Mouse (Mus musculus) erythroblast, embryonic 14.5 days (primary cell): ENCODE results near the gene Rabepk. TPM values are rescaled to one million over a fixed set of nuclear protein-coding genes. Genes with fewer than 3 reads are reported as not detected.
"Not testable (repeated sequence)": the region's sequence is repeated elsewhere in the genome, so short reads cannot be mapped to it uniquely, and the experiment has no call there.

Experiments
- H3K27me3 ChIP-seq: 2 replicates; pipeline ENCODE4 v1.6.1; 2012; ENCODE audit warnings: inconsistent platforms; ENCODE audit not compliant: control insufficient read depth
- H3K36me3 ChIP-seq: 2 replicates; pipeline ENCODE4 v1.6.1; 2012; ENCODE audit warnings: mild to moderate bottlenecking, inconsistent platforms; ENCODE audit not compliant: control insufficient read depth
- H3K4me1 ChIP-seq: 2 replicates; pipeline ENCODE4 v1.6.1; 2012; ENCODE audit warnings: inconsistent platforms; ENCODE audit not compliant: control insufficient read depth
- H3K4me3 ChIP-seq: replicated peaks from 2 replicates; pipeline ENCODE3; 2012; ENCODE audit warnings: moderate library complexity, mild to moderate bottlenecking, inconsistent platforms
- H3K9me3 ChIP-seq: 2 replicates; pipeline ENCODE4 v1.6.1; 2012; ENCODE audit warnings: low read length, inconsistent platforms, mixed read lengths; ENCODE audit not compliant: control insufficient read depth
- GATA1 ChIP-seq: IDR thresholded peaks from 2 replicates; pipeline ENCODE4 v1.6.1; 2012; ENCODE audit warnings: low read length, inconsistent platforms, mixed read lengths
- TAL1 ChIP-seq: IDR thresholded peaks from 3 replicates; pipeline ENCODE4 v1.6.1; 2012; ENCODE audit warnings: low read length, inconsistent platforms, mixed read lengths
- polyA plus RNA-seq: library from polyadenylated mRNA; stranded (reverse); fragments of >175 nt; gene quantifications from 2 replicates; pipeline ENCODE4 v1.2.3, GENCODE M21; 2012

The Rabepk gene
- polyA plus RNA-seq, 1 experiment, result 0.81 TPM

- peaks cover 89% of the 10 kb centered on the region for H3K4me1 ChIP-seq
- H3K36me3 ChIP-seq, result peaks cover 98% of the 10 kb centered on the region
- no peak for TF ChIP-seq GATA1
- no peak for TF ChIP-seq TAL1
Measured at GRCm38 (mm10) chr2:34808057-34808456, 8.3 kb upstream of the Rabepk start.

GRCm38 (mm10) chr2:34805364-34805950, 5.7 kb upstream of the Rabepk start:
- Histone ChIP-seq H3K4me3 (peak overlapping the region; percentile 79), H3K9me3 (no peaks in the 10 kb centered on the region), H3K36me3 (peaks cover 72% of the 10 kb centered on the region), H3K4me1 (peaks cover 86% of the 10 kb centered on the region), H3K27me3 (no peaks in the 10 kb centered on the region)
- TF ChIP-seq TAL1 (no peak), GATA1 (no peak)

More at GRCm38 (mm10) chr2:34808057-34808456, 8.3 kb upstream of the Rabepk start:
- no peaks in the 10 kb centered on the region for H3K9me3 ChIP-seq
- no peaks in the 10 kb centered on the region for H3K27me3 ChIP-seq
- H3K4me3 ChIP-seq, result no peak overlapping the region

- H3K4me3 ChIP-seq, result peak overlapping the region; percentile 79
- no peaks in the 10 kb centered on the region for H3K9me3 ChIP-seq
- H3K4me1 ChIP-seq, result peaks cover 86% of the 10 kb centered on the region
- TF ChIP-seq GATA1 (peak; percentile 62), TAL1 (peak; percentile 69)
- H3K36me3 ChIP-seq, result peaks cover 66% of the 10 kb centered on the region
- H3K27me3 ChIP-seq, result no peaks in the 10 kb centered on the region
Measured at GRCm38 (mm10) chr2:34804815-34805214, 5.1 kb upstream of the Rabepk start.

- H3K4me1 ChIP-seq, result peaks cover 83% of the 10 kb centered on the region
- H3K4me3 ChIP-seq, result peak overlapping the region; percentile 79
- no peaks in the 10 kb centered on the region for H3K27me3 ChIP-seq
- no peaks in the 10 kb centered on the region for H3K9me3 ChIP-seq
- TF ChIP-seq TAL1 (no peak), GATA1 (no peak)
- H3K36me3 ChIP-seq, result peaks cover 60% of the 10 kb centered on the region
Measured at GRCm38 (mm10) chr2:34804172-34804571, 4.5 kb upstream of the Rabepk start.

- no peak for TF ChIP-seq GATA1
- no peak for TF ChIP-seq TAL1
- H3K4me1 ChIP-seq, result peaks cover 83% of the 10 kb centered on the region
- no peaks in the 10 kb centered on the region for H3K27me3 ChIP-seq
- peaks cover 55% of the 10 kb centered on the region for H3K36me3 ChIP-seq
- peak overlapping the region; percentile 79 for H3K4me3 ChIP-seq
- H3K9me3 ChIP-seq, result no peaks in the 10 kb centered on the region
Measured at GRCm38 (mm10) chr2:34803746-34804145, 4.0 kb upstream of the Rabepk start.

- not testable (repeated sequence) for H3K9me3 ChIP-seq, H3K27me3 ChIP-seq
- peaks cover 45% of the 10 kb centered on the region for H3K36me3 ChIP-seq
- peaks cover 84% of the 10 kb centered on the region for H3K4me1 ChIP-seq
- peak overlapping the region; percentile 79 for H3K4me3 ChIP-seq
Measured at GRCm38 (mm10) chr2:34802565-34803245, 3.0 kb upstream of the Rabepk start.

- no peaks in the 10 kb centered on the region for H3K9me3 ChIP-seq
- peaks cover 81% of the 10 kb centered on the region for H3K4me1 ChIP-seq
- peaks cover 38% of the 10 kb centered on the region for H3K36me3 ChIP-seq
- no peak for TF ChIP-seq TAL1
- no peak for TF ChIP-seq GATA1
- H3K4me3 ChIP-seq, result peak overlapping the region; percentile 76
- no peaks in the 10 kb centered on the region for H3K27me3 ChIP-seq
Measured at GRCm38 (mm10) chr2:34801516-34802482, 2.1 kb upstream of the Rabepk start.

GRCm38 (mm10) chr2:34800371-34800770, 659 bp upstream of the Rabepk start:
- no peaks in the 10 kb centered on the region for H3K9me3 ChIP-seq
- H3K4me1 ChIP-seq, result peaks cover 75% of the 10 kb centered on the region
- peak overlapping the region; percentile 86 for H3K4me3 ChIP-seq
- H3K27me3 ChIP-seq, result no peaks in the 10 kb centered on the region
- H3K36me3 ChIP-seq, result peaks cover 34% of the 10 kb centered on the region
- TF ChIP-seq TAL1 (no peak), GATA1 (no peak)

GRCm38 (mm10) chr2:34795426-34795825, 4.3 kb downstream of the Rabepk start:
- peaks cover 47% of the 10 kb centered on the region for H3K36me3 ChIP-seq
- peaks cover 7% of the 10 kb centered on the region for H3K9me3 ChIP-seq
- no peak overlapping the region for H3K4me3 ChIP-seq
- no peaks in the 10 kb centered on the region for H3K27me3 ChIP-seq
- H3K4me1 ChIP-seq, result peaks cover 55% of the 10 kb centered on the region
- TF ChIP-seq GATA1 (no peak), TAL1 (no peak)
